Mouse (Mus musculus) gastrocnemius, postnatal 14 days (tissue): ENCODE data around the gene Eno3. TPM values are rescaled to one million over a fixed set of nuclear protein-coding genes. Genes with fewer than 3 reads are reported as not detected.

Experiments
- DNase-seq: peaks from one replicate; pipeline ENCODE4 v3.0.0; 2021; ENCODE audit warnings: mixed read lengths
- intact Hi-C: fragments of 180-260 bp; cut with DNase I; formaldehyde crosslinking; loops from one replicate; pipeline ENCODE4 v1.15.1; 2025; ENCODE audit warnings: low total_unique reads
- total RNA-seq, 2 experiments: library from RNA; stranded (reverse); gene quantifications; 2 replicates each; pipeline ENCODE4 v1.2.3; 2021

Eno3 gene
- total RNA-seq, 2 experiments from 2014 or later = 6,763 to 7,262 TPM

GRCm38 (mm10) chr11:70638293-70638692 is 18.7 kb upstream of the Eno3 start:
- no peak for DNase-seq
- intact Hi-C loops = no loop called here

DNA sequence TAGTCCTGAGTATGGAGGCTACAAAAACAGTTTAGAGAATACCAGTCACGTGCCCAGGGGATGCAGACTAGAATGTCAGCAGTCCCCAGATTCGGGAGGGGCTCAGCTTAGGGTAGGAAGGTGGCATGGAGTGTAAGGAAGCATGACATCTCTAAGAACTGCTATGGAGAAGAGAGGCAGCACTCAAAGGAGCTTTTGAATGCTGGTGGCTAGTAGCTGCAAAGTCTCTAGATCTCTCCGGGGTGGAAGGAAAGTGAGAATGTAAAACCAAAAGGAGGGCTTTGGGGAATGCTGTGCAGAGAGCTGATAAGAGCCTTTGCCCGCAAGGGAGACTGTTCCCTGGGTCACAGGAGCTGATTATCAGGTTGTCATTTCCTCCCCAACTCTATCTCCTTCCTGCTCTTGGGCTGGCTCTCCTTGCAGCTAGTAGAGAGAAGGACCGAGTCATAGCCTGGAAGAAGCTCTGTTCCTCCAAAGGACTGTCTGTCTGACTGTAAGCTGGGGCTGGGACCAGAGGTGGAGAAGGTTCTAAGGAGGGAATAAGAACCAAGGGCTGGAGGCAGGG is 18.2 kb upstream of the Eno3 start, which contains the start of gene Gp1ba:
TSS of gene Gp1ba (plus strand) at position 409 of the 565 bp plus-strand sequence.
- no peak for DNase-seq
- intact Hi-C loops = no loop called here

DNA sequence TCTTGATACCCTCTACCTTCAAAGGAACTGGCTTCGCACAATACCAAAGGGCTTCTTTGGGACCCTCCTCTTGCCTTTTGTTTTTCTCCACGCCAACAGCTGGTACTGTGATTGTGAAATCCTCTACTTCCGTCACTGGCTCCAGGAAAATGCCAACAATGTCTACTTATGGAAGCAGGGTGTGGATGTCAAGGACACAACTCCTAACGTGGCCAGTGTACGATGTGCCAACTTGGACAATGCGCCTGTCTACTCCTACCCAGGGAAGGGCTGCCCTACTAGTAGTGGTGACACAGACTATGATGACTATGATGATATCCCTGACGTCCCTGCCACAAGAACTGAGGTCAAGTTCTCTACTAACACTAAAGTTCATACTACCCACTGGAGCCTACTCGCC is 17.0 kb upstream of the Eno3 start:
- intact Hi-C loops = no loop called here
- DNase-seq = no peak

DNA sequence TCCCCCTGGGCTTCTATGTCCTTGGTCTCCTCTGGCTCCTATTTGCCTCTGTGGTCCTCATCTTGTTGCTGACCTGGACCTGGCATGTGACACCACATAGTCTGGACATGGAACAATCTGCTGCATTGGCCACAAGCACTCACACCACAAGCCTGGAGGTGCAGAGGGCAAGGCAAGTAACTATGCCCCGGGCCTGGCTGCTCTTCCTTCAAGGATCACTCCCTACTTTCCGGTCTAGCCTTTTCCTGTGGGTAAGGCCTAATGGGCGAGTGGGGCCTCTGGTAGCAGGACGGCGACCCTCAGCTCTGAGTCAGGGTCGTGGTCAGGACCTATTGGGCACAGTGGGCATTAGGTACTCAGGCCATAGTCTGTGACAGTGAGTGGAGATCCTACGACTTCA is 15.8 kb upstream of the Eno3 start:
- no peak for DNase-seq
- intact Hi-C loops = no loop called here

GRCm38 (mm10) chr11:70643051-70643450 is 14.0 kb upstream of the Eno3 start:
- DNase-seq = no peak
- intact Hi-C loops = no loop called here

DNA sequence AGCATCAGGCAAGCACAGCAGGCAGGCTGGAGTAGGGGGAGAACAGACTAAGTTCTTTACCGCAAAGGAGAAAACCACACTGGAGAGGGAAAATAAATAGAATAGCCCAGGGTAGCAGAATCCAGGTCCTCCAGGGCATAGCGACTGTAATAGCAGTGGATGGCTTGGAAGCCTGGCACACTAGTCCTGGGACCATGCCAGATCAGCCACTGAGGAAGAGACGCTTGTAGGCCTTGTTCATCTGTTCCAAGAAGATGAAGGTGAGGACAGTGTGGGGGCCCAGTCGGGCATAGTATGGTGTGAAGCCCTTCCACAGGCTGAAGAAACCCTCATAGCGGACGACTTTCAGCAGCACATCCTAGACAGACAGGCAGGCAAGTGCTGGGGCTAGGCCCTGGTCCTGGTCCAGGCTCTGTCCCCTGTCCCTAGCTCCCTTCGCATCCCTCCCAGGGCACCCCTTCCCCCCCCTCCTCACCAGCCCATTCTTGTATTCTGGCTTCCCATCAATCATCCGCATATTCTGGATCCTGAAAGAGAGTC is 12.4 kb upstream of the Eno3 start:
- DNase-seq = no peak
- intact Hi-C loops = no loop called here

DNA sequence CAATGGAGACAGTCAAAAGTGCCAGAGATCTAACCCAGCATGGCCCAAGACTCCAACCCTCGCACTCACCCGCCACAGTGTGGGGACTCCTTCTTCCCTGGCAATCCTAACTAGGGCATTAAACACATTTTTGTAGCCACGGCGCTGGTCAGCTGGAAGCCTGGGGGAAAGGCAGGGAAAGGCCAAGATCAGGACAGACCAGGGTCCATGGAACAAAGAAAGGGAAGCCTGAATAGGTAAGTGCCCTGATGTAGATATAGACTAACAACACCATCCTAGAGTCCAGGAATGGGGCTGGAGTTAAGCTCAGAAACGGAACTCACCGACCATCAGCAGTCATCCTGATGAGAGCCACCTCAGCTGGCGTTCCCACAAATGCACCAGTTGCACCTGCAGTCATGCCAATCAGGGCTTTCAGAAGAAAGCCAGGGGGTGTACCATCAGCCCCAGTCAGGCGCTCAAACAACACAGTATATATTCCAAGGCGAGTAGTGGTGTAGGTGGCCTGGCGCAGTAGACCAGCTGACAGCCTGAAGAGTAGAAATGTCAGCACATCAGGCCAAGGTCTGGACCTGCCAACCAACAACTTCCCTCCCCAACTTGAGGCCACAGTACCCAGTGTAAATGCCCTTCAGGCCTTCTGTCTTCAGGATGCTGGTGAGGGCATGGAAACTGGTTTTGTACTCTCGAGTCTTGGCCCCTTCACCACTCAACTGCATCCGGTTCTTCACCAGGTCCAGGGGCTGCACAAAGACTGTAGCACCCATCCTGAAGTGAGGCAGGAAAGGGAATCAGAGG is 11.3 kb upstream of the Eno3 start:
- no peak for DNase-seq
- intact Hi-C loops = no loop called here

GRCm38 (mm10) chr11:70646259-70646555 is 10.8 kb upstream of the Eno3 start:
- intact Hi-C loops = no loop called here
- DNase-seq = no peak

DNA sequence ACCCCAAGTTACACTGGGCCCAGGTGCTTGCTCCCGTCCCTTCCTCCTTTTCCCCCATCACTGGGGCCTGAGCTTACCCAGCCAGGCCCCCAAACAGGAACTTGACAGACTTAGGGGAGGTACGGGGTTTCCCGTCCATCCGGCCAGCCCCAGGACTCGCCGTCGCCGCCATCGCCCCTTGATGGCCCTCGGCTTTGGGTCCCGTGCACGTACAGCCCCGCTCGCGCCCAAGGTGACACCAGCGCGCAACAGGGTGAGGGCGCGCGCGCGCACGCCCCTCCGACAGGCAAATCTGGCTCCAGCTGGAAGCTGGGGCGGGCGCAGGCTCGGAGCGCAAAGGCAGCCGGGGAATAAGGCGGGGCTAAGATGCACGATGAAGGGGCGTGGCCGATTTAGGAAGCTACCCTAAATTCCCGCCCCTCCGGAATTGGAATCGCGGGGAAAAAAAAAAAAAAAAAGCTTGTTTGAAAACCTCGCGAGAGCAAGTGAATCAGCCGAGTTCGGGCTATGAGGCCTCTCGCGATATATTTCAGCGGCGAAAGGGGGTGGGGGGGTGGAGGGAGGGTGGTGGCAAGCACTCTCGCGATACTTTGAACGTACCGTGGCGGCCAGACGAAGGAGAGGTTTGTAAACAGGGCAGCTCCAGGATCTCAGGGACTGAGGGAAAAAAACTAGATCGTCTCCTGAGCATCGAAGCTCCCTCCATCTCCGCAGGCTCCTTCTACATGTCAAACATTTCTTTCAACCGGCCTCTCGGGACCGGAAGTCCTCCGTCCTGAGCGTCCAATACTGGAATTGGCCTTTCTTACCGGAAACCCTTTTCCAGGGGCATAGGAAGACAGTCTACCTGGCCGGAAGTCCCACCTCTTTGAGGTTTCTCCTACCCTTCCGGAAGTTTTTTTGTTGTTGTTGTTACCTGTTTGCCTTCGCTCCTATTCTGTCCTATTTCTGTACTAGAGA is 10.0 kb upstream of the Eno3 start, which contains the start of the genes Rnf167 and Slc25a11:
TSS of gene Rnf167 (plus strand) at position 545 of the 960 bp plus-strand sequence.
TSS of gene Slc25a11 (minus strand) at position 789 of the 960 bp plus-strand sequence.
- DNase-seq = peak; percentile 96
- intact Hi-C loops = no loop called here

- DNase-seq = no peak
- intact Hi-C loops = no loop called here
Measured at GRCm38 (mm10) chr11:70647716-70648420, 9.1 kb upstream of the Eno3 start.

DNA sequence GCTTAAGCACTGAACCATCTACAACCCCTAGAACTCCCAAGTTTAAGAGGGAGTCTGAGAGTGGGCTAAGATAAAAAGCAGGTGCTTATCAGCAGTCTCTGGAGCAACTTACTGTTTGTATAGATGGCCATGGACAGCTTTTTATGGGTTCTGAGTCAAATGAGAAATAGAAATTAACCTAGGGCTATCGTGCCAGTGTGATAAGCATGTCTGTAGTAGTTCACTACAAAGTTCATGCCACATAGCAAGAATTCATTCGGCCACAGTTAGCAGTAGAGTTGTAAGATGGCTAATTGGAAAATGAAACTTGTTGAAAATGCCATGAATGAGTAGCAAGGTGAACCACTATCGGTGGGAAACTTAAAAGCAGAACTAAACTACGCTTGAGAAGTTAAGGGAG is 8.5 kb upstream of the Eno3 start:
- DNase-seq = no peak
- intact Hi-C loops = no loop called here

GRCm38 (mm10) chr11:70649185-70649734 is 7.7 kb upstream of the Eno3 start:
- intact Hi-C loops = no loop called here
- no peak for DNase-seq

DNA sequence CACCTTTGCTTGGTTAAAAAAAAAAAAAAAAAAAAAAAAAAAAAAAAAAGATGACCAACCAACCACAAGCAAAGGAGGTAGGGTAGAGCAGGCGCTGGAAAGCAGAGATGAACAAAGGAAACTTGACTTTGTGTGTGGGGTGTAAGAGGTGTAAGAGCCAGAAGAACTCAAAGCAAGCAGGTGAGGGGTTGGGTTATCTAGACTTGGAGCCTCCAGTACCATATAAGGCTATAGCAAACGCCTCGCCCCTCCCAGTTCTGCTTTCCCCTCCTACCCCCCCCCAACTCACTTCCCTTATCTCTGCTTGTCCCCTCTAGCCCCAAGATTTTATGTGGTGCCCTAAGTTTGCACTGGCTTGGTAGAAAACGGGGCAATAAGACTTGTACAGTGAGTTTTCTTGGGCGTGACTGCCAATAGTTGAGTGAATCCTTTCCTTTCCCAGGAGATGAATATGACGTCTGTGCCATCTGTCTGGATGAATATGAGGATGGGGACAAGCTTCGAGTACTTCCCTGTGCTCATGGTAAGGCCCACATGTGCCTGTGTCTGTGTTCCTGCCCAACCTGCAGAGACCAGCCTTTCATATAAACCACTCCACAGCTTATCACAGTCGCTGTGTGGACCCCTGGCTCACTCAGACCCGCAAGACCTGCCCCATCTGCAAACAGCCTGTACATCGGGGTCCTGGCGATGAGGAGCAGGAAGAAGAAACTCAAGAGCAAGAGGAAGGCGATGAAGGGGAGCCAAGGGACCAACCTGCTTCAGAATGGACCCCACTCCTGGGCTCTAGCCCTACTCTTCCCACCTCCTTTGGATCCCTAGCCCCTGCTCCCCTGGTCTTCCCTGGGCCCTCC is 6.5 kb upstream of the Eno3 start:
- intact Hi-C loops = no loop called here
- no peak for DNase-seq

GRCm38 (mm10) chr11:70651391-70651790 is 5.6 kb upstream of the Eno3 start:
- intact Hi-C loops = no loop called here
- DNase-seq = no peak

DNA sequence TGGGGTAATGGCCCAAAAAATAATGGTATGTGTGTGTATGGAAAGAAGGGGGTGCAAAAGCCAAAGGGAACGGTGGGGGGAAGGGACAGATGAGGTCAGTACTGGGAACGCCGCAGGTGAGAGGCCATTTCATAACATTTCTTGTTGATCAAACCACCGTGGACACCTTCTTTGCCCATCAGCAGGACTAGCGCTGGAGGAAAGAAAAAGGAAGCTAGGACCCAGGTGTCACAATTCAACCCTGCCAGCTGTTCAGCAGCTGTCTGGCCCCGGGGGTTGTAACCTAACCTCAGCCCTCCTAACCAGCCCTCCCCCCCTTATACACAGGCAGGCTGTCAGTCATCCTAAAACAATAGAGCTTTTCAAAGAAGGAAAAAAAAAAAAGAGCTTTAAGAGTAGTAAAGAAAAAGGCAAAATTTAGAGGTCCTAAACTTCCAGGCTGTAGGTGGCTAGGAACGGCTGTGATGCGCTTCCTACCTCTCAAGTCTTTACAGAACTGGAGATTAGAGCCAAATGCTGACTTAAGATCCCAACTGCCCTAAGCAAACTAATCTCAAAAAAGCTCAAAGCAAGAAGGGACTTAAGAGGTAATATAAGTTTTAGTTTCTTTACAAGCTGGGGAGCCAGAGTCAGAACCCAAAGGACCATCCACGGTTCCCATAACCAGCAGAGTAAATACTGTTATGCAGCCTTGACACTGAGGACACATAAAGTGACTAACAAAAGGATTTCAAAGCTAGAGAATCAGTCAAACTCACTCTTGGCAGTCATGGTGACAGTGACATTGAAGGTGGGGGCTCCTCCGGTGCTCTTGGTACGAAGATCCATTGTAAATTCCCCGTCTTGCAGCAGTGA is 4.7 kb upstream of the Eno3 start:
- intact Hi-C loops = no loop called here
- DNase-seq = no peak

DNA sequence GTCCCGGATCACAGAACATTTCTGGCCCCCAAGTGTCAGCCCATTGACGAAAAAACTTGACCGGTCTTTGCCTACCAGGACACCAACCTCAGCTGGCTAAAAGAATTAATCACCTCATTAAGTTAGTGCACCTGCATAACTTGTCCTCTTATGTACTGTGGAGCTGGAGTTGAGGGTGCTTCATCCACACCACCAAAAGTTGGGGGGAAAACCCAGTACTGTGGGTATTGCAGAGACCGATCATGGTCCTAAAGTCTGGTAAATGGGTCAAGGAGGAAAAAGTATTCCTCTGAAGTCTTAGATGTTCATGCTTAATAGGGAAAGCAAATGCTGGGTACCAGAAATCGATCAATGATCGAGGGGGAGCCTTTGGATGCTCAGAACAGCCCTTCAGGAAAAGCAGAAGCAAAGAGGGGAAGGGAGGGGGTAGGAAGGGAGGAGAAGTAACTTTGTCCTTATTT is 4.1 kb upstream of the Eno3 start:
- DNase-seq = no peak
- intact Hi-C loops = no loop called here
